Mouse (Mus musculus) thymus, postnatal 14 days (tissue): Measurements from ENCODE around the gene Poln.

Source experiments
- DNase-seq: peaks from one replicate; pipeline ENCODE4 v3.0.0; 2021

The Poln gene

GRCm38 (mm10) chr5:34168950-34169891 is at the start of gene Poln, which contains the start of gene Haus3:
Gene Poln, minus strand, starts transcription at chr5:34169448.
Gene Haus3, minus strand, starts transcription at chr5:34169527.
- peak; percentile 98 for DNase-seq

DNA sequence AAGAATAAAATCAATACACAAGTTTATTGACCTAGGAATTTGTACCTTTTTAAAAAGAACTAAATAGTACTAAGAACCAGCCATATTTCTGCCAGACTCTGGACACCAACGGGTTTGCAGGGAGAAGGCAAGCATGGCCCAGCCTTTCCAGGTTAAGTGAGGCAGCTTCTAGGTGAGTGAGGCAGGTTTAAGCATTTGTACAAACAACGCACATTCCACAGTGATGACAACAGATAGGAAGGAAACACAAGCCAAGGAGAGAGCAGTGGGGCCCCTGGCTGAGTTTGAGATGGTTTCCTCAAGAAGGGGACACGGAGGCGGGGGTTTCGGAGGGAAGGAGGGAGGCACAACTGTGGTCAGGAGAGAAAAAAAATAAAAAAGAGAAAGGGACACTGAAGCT is 49.4 kb upstream of the Poln start:
- no peak for DNase-seq

DNA sequence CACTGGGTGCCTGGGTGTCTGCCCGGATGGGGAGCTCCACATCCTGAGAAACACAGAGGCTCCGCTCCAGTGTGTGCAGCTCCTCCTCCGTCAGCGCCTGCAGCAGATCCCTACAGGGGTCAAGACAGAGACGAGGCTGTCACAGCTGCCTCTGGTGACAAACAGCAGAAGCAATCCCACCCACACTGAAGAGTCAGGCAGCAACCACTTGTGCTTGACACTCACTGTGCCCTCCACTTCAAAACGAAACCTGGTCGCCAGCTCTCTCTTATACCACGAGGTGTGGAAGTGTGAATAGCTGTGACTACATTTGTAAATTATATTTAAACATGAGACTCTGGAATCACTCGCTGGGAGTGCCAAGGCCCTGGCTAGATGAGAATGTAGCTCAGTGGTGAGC is 48.5 kb upstream of the Poln start:
- no peak for DNase-seq

DNA sequence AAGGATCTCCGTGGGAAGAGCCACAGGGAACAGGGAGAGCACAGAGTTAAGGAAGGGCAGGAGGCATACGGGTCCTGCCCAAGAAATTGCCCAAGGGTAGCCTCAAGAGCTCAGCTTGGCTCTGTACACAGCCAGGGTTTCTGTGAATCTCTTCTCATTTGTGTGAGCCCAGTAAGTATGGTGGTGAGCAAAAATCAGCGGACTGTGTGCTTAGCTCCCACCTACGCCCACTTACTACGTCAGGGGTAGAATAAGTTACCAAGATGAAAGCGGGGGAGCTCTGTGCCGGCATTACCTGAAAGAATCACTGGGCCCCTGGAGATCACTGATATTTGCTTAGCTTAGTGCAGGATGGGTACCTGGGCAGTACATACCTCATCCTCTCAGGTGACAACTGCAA is 46.8 kb upstream of the Poln start:
- DNase-seq = no peak

- DNase-seq = no peak
These were observed 44.4 kb upstream of the Poln start for GRCm38 (mm10) chr5:34213659-34214058.

DNA sequence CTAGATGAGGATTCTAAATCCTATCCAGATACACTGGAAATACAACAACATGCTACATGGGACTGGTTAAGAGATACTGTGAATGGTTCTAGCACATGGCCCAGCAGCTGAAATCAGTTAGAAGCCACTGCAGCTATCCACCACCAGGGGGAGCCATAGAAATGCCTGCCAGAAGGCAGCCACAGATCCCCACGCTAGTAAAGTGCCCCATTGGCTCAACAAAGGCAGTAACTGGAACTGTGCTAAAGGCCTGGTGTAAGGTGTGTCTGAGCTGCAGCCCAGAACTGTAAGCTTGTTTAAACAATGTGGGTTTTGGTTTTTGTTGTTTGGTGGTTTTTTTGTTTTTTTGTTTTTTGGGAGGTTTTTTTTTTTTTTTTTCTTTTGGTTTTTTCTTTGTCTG is 41.0 kb upstream of the Poln start:
- peak; percentile 91 for DNase-seq

- DNase-seq = peak; percentile 81
These were observed 38.3 kb upstream of the Poln start for GRCm38 (mm10) chr5:34207503-34207902.

DNA sequence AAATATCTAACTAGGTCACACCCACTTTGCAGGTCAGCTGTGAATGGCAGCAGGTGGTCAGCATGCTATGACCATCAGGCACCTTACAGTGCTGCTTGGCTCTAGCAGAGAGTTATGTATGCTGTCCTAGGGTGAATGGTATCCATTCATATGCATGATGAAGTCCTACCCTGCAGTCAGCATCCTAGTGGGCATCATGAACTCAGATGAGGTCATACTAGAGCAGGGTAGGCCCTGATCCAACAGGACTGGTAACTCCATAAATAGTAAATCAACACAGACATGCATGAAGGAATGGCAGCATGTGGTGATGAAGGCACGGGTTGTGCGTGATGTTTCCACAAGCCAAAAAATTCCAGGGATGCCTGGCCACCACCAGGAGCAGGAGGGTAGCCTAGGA is 36.5 kb upstream of the Poln start:
- DNase-seq = no peak

DNA sequence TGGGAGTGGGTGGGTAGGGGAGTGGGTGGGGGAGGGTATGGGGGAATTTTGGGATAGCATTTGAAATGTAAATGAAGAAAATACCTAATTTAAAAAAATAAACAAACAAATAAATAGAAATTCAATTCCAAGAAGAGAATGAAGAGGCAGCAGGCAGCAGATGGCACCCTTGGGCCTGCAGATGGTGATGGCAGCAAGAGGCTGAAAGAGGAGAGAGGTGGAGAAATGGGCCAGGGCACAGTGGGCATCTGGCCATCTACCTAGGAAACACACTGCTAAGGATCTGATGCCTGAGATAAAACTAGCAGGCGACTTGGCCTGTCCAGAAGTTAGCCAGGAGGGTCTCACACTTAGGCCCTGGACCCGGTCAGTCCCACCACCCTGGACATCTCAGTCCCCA is 35.7 kb upstream of the Poln start:
- no peak for DNase-seq

DNA sequence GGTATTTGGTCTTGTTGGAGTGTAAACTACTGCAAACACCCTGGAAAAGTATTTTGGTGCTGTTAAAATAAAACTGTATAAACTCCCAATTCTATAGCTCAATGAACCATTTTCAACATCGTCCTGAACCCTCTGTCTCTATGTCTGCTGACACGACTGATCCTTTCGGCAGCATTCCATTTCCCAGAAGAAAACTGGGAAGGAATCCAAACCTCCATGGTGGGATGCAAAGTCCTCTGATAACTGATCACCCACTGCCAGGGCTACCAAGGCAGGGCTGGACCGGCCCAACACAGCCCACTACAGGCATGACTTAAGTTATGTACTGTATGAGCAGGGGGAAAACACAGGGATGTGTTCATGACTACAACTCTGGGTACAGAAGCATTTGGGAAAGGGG is 32.8 kb upstream of the Poln start:
- no peak for DNase-seq

GRCm38 (mm10) chr5:34201396-34201795 is 32.1 kb upstream of the Poln start:
- DNase-seq = peak; percentile 63

GRCm38 (mm10) chr5:34198615-34199014 is 29.4 kb upstream of the Poln start:
- peak; percentile 54 for DNase-seq

- DNase-seq = peak; percentile 50
These were observed 28.0 kb upstream of the Poln start for GRCm38 (mm10) chr5:34197243-34197642.

DNA sequence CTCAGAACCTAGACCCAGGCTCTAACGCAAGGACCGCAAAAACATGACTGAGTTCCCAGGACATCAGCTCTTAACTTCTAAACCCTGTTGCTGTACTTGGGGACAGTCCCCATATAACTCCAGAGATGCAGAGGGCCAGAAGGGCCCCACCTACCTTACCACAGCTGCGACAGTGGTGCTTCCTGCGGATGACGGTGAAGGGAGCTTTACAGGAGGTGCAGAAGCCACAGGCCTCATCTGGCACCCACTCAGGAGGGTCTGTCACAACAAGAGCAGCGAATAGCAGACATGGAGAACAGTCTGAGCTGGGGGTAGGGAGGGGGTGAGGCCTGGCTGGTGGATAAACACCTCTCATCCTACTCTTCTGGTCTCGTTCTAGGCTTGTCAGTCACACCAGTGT is 27.2 kb upstream of the Poln start:
- DNase-seq = peak; percentile 91

DNA sequence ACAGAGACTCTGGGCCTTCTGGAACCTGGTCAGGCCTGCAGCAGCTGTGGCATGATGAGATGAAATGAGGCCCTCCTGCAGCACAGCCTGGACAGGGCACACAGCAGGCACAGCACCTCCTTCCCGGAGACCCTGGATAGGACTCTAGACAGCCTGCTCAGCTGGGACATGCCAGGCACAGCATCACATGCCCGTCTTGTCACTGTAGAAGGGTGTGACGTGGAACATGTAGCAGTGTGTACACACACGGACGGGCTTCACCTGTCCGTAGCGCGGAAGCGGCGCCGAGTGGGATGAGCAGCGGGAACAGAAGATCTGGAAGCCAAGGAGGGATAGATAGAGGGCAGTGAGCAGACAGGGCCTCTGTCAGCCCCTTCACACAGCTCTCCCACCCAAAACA is 26.5 kb upstream of the Poln start:
- no peak for DNase-seq

DNA sequence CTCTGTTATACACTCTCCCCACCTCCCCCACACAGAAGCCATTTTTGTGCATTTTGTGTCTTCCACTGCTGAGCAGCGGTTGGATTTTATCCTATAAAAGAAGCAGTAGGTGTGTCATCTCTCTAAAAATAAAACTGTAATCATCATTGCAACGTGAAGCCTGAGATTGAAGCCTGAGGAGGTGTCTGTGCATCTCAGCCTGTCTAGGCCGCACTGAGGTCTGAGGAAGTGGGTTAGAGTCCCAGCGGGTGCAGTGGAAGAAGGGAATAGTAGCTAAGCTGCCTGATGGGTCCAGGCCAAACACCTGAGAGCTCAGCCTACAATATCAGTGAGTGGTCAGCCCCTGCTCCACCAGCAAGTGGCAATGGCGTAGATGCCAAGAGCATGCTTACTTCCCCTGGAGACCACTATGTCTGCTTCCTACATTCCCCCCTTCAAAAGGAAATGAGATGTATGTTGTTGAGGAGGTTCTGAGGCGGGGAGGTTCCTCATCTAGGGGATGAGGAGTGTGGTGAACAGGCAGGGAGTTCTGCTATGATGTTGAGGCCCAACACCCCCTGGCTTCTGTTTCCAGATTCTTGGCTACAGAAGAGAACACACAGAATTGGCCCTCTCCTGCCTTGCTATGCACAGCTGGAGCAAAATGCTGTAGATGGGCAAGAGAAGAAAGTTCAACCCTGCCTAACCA is 25.9 kb upstream of the Poln start:
- DNase-seq = peak; percentile 54

DNA sequence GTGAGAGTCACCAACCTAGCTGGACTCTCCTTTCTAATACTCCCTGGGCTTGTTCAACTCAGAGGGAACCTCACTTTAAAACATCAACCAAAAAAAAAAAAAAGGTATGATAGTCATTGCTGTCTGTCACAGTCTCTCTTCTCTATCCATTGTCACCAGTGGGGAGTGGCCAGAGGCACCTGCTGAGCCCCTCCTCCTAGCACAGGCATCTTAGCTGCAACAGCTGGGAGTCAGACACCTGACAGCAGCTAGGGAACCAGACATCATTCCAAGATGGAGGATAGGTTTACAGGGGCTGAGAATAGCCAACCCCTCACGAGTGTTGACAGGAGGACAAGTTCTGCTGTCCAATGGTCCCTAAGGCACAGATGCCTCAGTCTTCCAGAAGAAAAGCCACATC is 25.2 kb upstream of the Poln start:
- peak; percentile 58 for DNase-seq

- peak; percentile 52 for DNase-seq
These were observed 22.6 kb upstream of the Poln start for GRCm38 (mm10) chr5:34191843-34192242.

- no peak for DNase-seq
These were observed 21.8 kb upstream of the Poln start for GRCm38 (mm10) chr5:34191021-34191420.

GRCm38 (mm10) chr5:34189521-34189920 is 20.3 kb upstream of the Poln start:
- DNase-seq = peak; percentile 26

DNA sequence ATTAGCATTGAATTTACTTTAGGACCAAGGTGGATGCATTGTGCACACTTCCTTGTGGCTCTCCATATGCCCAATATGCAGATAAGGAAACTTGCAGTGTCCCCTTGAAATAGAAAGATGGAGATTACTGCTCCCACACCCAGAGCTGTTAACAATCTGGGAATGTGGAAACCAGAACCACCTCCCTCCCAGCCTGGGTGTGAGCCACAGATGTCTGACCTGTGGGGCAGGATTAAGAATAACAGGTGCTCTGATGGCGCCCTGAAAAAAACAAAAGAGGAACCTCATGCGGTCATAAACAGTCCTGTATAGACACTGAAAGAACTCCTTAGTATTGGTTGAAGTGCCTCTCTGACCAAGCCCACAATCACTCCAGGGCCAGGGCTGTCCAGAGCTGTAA is 19.6 kb upstream of the Poln start:
- DNase-seq = no peak

- DNase-seq = peak; percentile 98
These were observed 18.5 kb upstream of the Poln start, which contains the start of gene Mxd4 for GRCm38 (mm10) chr5:34187601-34188316. Gene Mxd4, minus strand, starts transcription at chr5:34187720.

DNA sequence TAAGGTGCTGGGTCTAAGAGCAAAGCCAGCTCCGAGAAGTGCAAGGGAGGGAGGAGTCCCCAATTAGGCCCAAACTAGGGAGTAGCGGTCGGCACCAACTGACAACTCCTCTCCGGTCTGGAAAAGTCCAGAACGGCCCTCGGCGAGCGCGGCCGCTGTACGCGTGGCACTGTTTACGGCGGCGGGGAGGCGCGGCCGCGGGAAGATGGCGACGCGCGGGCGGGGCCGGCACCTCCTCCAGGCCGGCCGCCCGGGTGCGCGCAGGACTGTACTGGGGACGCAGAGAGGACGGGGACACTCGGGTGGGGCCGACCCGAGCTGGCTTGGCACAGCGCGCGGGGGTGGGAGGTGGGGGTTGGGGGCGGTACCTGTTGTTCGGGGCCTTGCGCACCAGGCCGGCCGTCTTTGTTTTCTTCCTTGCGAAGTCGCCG is 17.7 kb upstream of the Poln start:
- DNase-seq = peak; percentile 65
